Mouse (Mus musculus): Measurements from ENCODE around the gene Lrrc63. TPM values are rescaled to one million over a fixed set of nuclear protein-coding genes. Genes with fewer than 3 reads are reported as not detected.
A peak's percentile ranks its signal among the peaks of the same experiment; 100 is the strongest.

Gene Lrrc63
- polyA plus RNA-seq, 1 experiment from 2014 or later, result not detected

DNA sequence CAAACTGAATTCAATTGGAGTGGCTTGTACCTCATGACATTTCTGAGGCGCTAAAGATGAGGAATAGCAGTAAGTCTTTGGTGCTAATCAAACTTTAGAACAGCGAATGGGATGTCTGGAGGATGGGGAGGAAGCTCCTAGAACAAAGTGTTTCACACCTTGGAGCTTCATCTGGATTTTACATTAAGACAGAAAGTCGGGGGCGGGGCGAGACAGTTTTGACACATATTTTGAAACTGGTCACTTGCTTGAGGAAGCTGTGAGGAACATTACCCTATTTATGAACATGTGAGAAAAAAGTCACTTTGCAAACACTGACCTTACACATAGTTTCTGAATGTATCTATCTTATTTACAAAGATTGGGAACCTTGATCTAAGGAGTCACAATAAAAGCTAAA lies 65.5 kb downstream of the Lrrc63 start:
- no peak for ATAC-seq (ENCODE audit: insufficient read depth)
- Histone ChIP-seq H3K4me3 (replicated peaks) (no peak overlapping the region), H3K36me3 (replicated peaks) (no peaks in the 10 kb centered on the region), H3K9ac (no peak overlapping the region), H3K4me2 (no peak overlapping the region), H3K27me3 (0 out of 2 replicates have a peak, but pooled peaks cover 4% of the 10 kb centered on the region), H3K27ac (replicated peaks) (no peak overlapping the region), H3K9me3 (replicated peaks) (no peaks in the 10 kb centered on the region), H3K4me1 (replicated peaks) (peaks cover 4% of the 10 kb centered on the region; the same call in 1 of the 2 replicates)
- 70% methylated on average over 5 of the region's 5 CpGs for WGBS (ENCODE audit: insufficient replicate concordance)

DNA sequence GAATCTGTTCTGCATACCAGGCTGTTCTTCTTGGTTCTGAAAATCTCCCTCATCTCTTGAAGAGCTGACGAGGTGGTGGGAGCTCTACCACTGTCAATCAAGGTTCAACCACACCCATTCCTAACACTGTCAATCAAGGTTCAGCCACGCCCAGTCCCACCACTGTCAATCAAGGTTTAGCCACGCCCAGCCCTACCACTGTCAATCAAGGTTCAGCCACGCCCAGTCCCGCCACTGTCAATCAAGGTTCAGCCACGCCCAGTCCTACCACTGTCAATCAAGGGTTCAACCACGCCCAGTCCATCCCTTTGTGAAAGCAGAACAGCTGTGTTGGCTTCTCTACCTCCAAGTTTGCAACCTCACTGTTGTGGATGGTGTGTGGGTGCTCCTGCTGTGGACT lies 66.2 kb downstream of the Lrrc63 start:
- H3K4me3 ChIP-seq (replicated peaks), result no peak overlapping the region
- no peak overlapping the region for H3K27ac ChIP-seq (replicated peaks)
- H3K9ac ChIP-seq, result no peak overlapping the region
- ATAC-seq (ENCODE audit: insufficient read depth), result no peak
- WGBS (ENCODE audit: insufficient replicate concordance), result 46% methylated on average over 7 of the region's 7 CpGs
- H3K27me3 ChIP-seq, result 0 out of 2 replicates have a peak, but pooled peaks cover 4% of the 10 kb centered on the region
- H3K9me3 ChIP-seq (replicated peaks), result no peaks in the 10 kb centered on the region
- H3K4me1 ChIP-seq (replicated peaks), result peaks cover 2% of the 10 kb centered on the region; the same call in 1 of the 2 replicates
- no peaks in the 10 kb centered on the region for H3K36me3 ChIP-seq (replicated peaks)
- H3K4me2 ChIP-seq, result no peak overlapping the region

DNA sequence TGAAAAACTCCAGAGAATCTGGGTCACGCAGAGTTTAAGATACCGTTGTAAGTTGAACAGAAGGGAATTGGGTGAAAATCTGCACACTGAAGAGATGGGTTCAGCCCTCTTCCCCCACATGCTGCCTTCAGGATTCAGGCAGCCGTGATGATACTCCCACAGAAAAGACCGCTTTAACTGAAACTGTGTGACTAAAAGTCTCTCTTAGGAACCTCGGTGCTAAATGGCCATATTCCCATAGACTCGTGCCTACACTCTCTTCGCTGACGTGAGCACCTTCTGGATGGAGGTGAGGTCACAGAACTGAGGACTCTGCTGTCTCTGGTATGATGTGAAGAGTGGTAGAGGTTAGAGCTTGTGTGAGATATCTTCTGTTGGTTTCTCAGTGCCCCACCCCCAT lies 66.7 kb downstream of the Lrrc63 start:
- Histone ChIP-seq H3K36me3 (replicated peaks) (no peaks in the 10 kb centered on the region), H3K9ac (no peak overlapping the region), H3K27ac (replicated peaks) (no peak overlapping the region), H3K27me3 (0 out of 2 replicates have a peak, but pooled peaks cover 3% of the 10 kb centered on the region), H3K4me3 (replicated peaks) (no peak overlapping the region), H3K4me2 (no peak overlapping the region), H3K4me1 (replicated peaks) (no peaks in the 10 kb centered on the region), H3K9me3 (replicated peaks) (no peaks in the 10 kb centered on the region)
- ATAC-seq (ENCODE audit: insufficient read depth), result no peak
- 78% methylated on average over 8 of the region's 8 CpGs for WGBS (ENCODE audit: insufficient replicate concordance)

DNA sequence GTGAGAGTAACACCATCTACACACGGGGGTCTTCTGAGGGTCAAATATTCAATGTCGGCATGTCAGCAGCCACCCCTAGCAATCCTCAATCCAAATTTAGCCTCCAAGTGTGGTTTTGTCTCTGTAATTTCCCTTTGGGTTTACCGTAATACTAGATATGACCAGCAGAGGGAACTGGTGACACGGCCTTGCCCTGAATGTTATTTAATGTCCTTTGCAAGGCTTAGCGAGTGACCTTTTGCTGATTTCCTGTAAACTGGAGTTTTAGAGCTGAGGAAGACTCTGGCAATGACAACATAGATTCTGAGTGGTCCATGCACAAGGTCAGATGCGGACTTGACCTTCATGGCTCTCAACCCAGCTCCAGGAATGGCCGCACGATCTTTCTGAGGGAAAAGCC lies 70.1 kb downstream of the Lrrc63 start:
- Histone ChIP-seq H3K27me3 (no peaks in the 10 kb centered on the region), H3K27ac (replicated peaks) (no peak overlapping the region), H3K9ac (no peak overlapping the region), H3K4me3 (replicated peaks) (no peak overlapping the region), H3K36me3 (replicated peaks) (no peaks in the 10 kb centered on the region), H3K4me2 (no peak overlapping the region), H3K4me1 (replicated peaks) (peaks cover 9% of the 10 kb centered on the region; the same call in 1 of the 2 replicates), H3K9me3 (replicated peaks) (no peaks in the 10 kb centered on the region)
- WGBS (ENCODE audit: insufficient replicate concordance), result 23% methylated on average over 8 of the region's 8 CpGs
- ATAC-seq (ENCODE audit: insufficient read depth), result no peak

DNA sequence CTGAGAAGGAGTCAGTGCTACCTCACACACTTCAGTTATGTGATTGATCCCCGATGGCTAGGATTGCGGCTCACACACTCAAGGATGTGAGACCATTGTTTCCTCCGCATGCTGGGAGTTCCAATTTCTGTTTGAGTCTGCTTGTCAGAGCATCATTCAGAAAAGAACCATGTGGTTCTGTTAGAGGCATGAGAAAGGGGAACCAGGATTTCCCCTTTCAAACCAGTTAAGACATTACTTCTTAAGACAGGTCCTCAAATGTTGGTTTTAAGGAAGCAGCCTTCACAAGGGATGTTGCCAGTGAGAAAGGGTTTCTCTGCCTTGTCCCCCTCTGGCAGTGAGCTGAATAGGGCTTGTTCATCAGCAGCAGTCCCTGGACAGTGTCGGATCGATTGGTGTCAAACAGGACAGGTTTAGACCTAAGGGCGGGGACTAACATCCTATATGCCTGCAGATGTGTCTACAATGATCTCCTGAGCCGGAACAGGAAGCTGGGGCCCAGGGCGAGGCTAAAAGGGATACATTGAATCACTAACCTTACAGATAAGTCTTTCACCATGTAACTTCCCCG lies 73.7 kb downstream of the Lrrc63 start:
- Histone ChIP-seq H3K9ac (no peak overlapping the region), H3K27me3 (no peaks in the 10 kb centered on the region), H3K27ac (replicated peaks) (peak overlapping the region; percentile 56; the same call in 1 of the 2 replicates), H3K36me3 (replicated peaks) (no peaks in the 10 kb centered on the region), H3K4me2 (peak overlapping the region; percentile 32), H3K4me3 (replicated peaks) (no peak overlapping the region), H3K9me3 (replicated peaks) (no peaks in the 10 kb centered on the region), H3K4me1 (replicated peaks) (peaks cover 19% of the 10 kb centered on the region)
- no peak for ATAC-seq (ENCODE audit: insufficient read depth)
- 18% methylated on average over 9 of the region's 9 CpGs for WGBS (ENCODE audit: insufficient replicate concordance)

DNA sequence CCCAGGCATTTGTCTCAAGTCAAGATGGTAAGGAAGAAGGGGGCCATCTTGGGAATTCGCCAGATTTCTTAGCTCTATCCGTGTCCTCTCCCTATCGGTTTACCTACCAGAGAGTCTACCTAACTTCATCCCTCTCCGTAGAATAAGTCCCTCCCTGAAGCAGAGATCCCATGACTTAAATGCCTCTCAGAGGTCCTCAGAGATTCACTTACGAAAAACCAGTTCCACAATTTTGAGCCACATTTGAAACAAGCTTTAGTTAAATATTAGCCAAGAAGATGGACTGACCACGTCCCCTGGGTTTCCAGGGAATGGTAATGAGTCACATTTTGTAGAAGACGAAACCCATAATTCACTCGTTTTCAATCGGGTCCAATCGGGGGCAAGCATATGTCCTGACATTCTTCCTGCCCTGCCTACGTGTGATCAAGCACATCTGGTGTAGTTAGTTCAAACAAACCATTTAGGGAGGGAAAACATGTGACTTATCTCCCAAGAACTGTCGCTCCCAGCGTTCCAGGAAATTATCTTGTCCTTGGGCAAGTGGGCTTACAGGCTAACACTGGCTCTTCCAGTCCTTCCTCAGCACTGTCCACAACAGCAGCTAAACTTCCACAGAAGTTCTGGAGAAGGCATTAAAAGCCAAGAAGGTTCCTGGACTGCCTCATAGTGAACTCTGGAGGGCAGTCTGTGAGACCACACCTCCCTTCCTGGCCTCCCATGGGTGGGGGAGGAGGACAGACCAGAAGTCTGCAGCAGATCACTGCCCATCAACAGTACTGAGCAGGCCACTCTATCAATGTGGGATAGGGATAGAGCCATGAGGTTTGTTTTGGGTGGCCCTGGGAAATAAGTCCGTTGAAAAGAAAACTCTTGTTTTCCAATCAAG lies 76.0 kb downstream of the Lrrc63 start:
- Histone ChIP-seq H3K27ac (replicated peaks) (no peak overlapping the region; the same call in 1 of the 2 replicates), H3K27me3 (no peaks in the 10 kb centered on the region), H3K9me3 (replicated peaks) (no peaks in the 10 kb centered on the region), H3K4me3 (replicated peaks) (no peak overlapping the region), H3K36me3 (replicated peaks) (no peaks in the 10 kb centered on the region), H3K4me1 (replicated peaks) (peaks cover 19% of the 10 kb centered on the region), H3K4me2 (peak overlapping the region; percentile 3; the same call in 1 of the 2 replicates), H3K9ac (no peak overlapping the region)
- ATAC-seq (ENCODE audit: insufficient read depth), result peak; percentile 43; the same call in 1 of the 2 replicates
- WGBS (ENCODE audit: insufficient replicate concordance), result 53% methylated on average over 14 of the region's 14 CpGs

DNA sequence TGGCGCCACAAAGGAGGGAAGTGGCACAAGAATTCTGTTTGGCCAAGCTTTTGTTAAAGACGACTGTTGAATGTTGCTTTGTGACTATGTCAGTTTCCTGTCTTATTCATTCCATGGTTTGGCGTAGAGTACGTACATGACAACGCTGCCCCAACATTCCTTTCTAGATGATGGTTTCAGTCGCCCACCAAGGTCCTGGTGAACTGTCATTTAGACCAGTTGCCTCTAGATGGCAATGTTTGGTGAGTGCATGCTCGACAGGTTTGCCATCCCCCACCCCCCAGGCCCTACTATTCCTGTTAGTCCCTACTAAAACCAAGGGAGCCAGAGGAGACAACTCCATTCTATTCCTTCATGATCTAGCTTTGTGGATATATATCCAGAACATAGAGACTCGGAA lies 78.2 kb downstream of the Lrrc63 start:
- Histone ChIP-seq H3K4me2 (no peak overlapping the region), H3K9me3 (replicated peaks) (no peaks in the 10 kb centered on the region), H3K36me3 (replicated peaks) (no peaks in the 10 kb centered on the region), H3K4me1 (replicated peaks) (peaks cover 19% of the 10 kb centered on the region), H3K27ac (replicated peaks) (no peak overlapping the region), H3K27me3 (no peaks in the 10 kb centered on the region), H3K4me3 (replicated peaks) (no peak overlapping the region), H3K9ac (no peak overlapping the region)
- ATAC-seq (ENCODE audit: insufficient read depth), result no peak
- 43% methylated on average over 8 of the region's 8 CpGs for WGBS (ENCODE audit: insufficient replicate concordance)

DNA sequence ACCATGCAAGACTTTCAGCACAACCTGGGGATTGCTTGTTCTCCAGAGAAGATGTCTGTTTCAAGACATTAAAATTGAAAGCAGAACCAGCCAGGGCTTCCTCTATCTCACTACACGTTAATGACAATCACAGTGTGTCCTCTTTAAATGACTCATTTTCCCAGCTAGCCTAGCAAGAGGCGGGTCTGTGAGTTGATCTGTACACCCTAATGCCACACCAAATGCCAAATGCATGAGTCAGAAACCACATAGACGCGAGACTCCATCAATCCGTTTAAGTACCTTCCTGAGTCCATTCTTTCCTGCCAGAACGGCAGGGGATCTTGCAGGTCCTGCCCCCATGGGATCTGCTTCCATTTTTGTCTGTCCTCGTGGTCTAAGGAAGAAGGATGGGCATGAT lies 85.5 kb downstream of the Lrrc63 start:
- Histone ChIP-seq H3K4me2 (no peak overlapping the region), H3K27ac (replicated peaks) (no peak overlapping the region), H3K4me3 (replicated peaks) (no peak overlapping the region), H3K36me3 (replicated peaks) (no peaks in the 10 kb centered on the region), H3K4me1 (replicated peaks) (no peaks in the 10 kb centered on the region), H3K9ac (no peak overlapping the region), H3K27me3 (no peaks in the 10 kb centered on the region), H3K9me3 (replicated peaks) (no peaks in the 10 kb centered on the region)
- no peak for ATAC-seq (ENCODE audit: insufficient read depth)
- 35% methylated on average over 7 of the region's 7 CpGs for WGBS (ENCODE audit: insufficient replicate concordance)

DNA sequence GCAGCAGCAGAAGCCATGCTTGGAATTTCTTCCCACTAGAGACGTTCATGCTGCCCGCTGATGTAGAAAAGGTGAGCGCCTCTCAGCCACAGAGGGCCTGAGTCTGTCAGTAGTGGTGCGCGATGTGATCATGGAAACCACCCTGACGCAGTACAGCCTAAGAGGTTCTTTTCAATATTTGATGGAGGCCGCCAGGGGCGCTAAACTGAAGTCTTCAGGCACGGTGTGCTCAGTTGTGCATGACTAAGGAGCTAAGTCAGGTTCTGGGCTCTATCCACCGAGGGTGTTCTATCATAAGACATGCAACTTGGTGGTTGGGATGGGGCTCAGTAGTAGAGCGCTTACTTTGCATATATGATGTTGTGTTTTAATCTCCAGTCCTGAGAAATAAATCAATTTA lies 95.2 kb downstream of the Lrrc63 start:
- no peak for ATAC-seq (ENCODE audit: insufficient read depth)
- no peaks in the 10 kb centered on the region for H3K27me3 ChIP-seq
- H3K9ac ChIP-seq, result no peak overlapping the region
- no peak overlapping the region for H3K4me2 ChIP-seq
- WGBS (ENCODE audit: insufficient replicate concordance), result 71% methylated on average over 11 of the region's 11 CpGs
- no peak overlapping the region for H3K27ac ChIP-seq (replicated peaks)
- H3K9me3 ChIP-seq (replicated peaks), result no peaks in the 10 kb centered on the region
- H3K36me3 ChIP-seq (replicated peaks), result no peaks in the 10 kb centered on the region
- 0 out of 2 replicates have a peak, but pooled peaks cover 4% of the 10 kb centered on the region for H3K4me1 ChIP-seq (replicated peaks)
- no peak overlapping the region for H3K4me3 ChIP-seq (replicated peaks)
